Mouse (Mus musculus): ENCODE results near the gene Ift122. TPM values are rescaled to one million over a fixed set of nuclear protein-coding genes. Genes with fewer than 3 reads are reported as not detected.

Gene Ift122
- polyA plus RNA-seq (2015; fragmentation: Nextera tagmentation; extraction: Ambion mirVana), result 35.2 and 36.8 TPM in 2 replicates

DNA sequence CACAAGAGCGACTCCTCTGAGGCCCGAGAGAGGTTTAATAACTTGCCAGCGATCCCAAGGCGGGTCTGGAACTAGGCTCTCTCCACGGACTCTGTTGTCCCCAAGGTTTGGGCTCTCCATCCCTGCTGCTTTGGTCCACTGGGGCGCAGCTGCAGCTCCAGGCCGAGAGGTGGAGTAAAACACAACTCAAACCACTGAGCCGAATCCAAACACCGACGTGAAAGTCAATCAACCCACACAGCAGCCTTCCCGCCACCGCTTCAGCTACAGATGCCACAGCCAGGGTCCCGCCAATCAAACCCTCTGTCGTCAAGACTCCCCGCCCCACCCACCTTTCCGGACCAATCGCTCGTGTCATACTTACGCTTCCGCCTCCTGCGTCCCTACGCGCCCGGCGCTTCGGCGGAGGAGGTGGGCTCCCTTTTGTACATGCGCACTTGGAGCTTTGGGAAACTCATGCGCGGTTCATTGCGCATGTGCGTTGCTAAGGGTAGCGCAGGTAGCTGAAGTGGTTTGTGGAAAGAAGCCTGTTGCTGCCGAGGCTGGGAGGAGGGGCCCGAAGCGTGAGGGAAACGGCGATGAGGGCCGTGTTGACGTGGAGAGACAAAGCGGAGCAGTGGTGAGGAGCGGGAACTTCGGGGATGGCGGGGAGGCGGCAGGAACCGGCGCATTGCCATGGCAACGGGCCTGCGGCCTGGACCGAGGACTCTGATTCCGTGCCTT lies at the start of gene Ift122, which contains the start of gene Mbd4:
Gene Ift122 (plus strand): TSS at position 380 of the 723 bp plus-strand sequence.
Gene Mbd4 (minus strand): TSS at position 281 of the 723 bp plus-strand sequence.
- Histone ChIP-seq H3K4me3 (ENCODE audit: low read depth, low read length) (peak within 1 kb of the TSS; percentile 69), H3K4me2 (ENCODE audit: low read length) (peak within 1 kb of the TSS; percentile 60), H3K9me3 (replicated peaks; ENCODE audit: control insufficient read depth, low read length, poor library complexity, severe bottlenecking) (no peaks in the 10 kb centered on the region), H3K27ac (ENCODE audit: low read length) (peak within 1 kb of the TSS; percentile 88), H3K27me3 (ENCODE audit: control insufficient read depth, insufficient read depth, low read depth, low read length) (no peaks in the 10 kb centered on the region), H3K9ac (ENCODE audit: low read depth, low read length) (peak within 1 kb of the TSS; percentile 66), H3K36me3 (ENCODE audit: control insufficient read depth, insufficient read depth, low read length) (no peaks in the 10 kb centered on the region), H3K4me1 (ENCODE audit: control insufficient read depth, insufficient read depth, low read length) (peaks cover 11% of the 10 kb centered on the region)
- under 1% methylated on average over 51 of the region's 51 CpGs for WGBS
- peak; percentile 99 for ATAC-seq

DNA sequence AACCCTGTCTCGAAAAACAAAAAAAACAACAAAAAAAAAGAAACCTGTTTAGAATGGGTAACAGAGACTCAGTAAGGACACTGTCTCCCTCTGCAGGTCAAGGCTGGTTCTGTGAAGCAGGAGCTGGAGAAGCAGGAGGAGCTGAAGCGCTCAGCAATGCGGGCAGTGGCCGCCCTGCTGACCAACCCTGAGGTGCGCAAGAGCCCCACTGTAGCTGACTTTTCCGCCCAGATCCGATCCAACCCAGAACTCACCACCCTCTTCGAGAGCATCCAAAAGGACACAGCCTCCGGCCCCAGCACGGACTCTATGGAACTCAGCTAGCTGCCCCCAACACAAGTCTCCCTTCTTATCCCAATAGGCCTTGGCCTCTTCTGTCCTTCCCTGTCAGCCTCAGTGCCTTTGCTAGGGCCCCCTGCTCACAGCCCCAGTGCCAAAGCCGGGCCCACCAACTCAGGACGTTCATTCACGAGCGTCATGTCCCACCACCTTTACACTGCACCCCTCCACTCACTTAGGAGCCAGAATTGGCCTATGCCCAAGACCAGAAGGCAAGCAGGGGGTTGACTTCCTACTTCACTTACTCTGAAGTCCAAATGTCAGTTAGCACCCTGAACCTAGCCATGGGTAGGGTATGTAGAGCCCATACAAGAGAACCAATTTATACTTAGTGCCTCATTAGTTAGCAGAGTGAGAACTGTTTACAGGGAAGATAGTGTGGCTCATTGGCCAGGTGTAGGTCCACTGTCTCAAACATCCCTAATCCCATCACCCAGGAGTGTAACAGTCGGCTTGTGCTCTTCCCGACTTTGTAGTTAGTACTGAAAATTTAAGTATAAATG lies 49.5 kb upstream of the Ift122 start:
- Histone ChIP-seq H3K27ac (ENCODE audit: low read length) (no peak overlapping the region), H3K27me3 (ENCODE audit: control insufficient read depth, insufficient read depth, low read depth, low read length) (no peaks in the 10 kb centered on the region), H3K9ac (ENCODE audit: low read depth, low read length) (no peak overlapping the region), H3K4me2 (ENCODE audit: low read length) (no peak overlapping the region), H3K9me3 (replicated peaks; ENCODE audit: control insufficient read depth, low read length, poor library complexity, severe bottlenecking) (no peaks in the 10 kb centered on the region), H3K4me3 (ENCODE audit: low read depth, low read length) (no peak overlapping the region), H3K4me1 (ENCODE audit: control insufficient read depth, insufficient read depth, low read length) (peaks cover 17% of the 10 kb centered on the region), H3K36me3 (ENCODE audit: control insufficient read depth, insufficient read depth, low read length) (peaks cover 30% of the 10 kb centered on the region)
- 0 out of 2 replicates have a peak, but pooled peaks have one; percentile 13 for ATAC-seq
- 47% methylated on average over 16 of the region's 16 CpGs for WGBS

DNA sequence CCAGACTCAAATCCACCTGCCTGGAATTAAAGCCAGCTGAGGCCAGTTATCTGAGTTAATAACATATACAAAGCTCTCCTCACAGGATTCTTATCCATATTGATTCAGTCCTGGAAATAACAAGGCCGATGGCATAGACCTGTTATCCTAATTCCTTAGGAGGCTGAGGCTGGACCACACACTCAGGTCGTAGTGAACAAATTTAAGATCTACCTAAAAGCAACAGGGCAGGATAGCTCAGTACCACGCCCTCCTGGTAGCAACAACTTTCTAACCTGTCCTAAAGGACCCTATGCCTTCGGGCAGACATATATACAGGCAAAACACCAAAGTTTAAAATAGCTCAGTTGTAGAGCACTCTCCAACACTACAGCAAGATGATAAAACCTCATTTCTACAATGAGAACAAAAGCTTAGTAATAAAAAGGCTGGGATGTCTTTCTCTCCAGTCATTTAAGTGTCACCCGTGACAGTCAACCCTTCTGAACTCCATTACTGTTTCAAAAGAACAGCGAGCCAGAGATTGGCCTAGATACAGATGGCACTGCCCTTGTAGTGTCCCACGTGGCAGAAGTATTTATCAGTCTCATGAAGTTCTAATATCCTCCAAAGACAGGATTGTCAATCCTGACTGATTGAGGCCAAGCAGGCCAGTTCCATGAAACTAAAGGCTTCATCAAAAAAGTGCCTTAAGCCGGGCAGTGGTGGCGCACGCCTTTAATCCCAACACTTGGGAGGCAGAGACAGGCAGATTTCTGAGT lies 48.7 kb upstream of the Ift122 start:
- Histone ChIP-seq H3K4me2 (ENCODE audit: low read length) (no peak overlapping the region), H3K27me3 (ENCODE audit: control insufficient read depth, insufficient read depth, low read depth, low read length) (no peaks in the 10 kb centered on the region), H3K4me3 (ENCODE audit: low read depth, low read length) (no peak overlapping the region), H3K36me3 (ENCODE audit: control insufficient read depth, insufficient read depth, low read length) (peaks cover 23% of the 10 kb centered on the region), H3K9me3 (replicated peaks; ENCODE audit: control insufficient read depth, low read length, poor library complexity, severe bottlenecking) (no peaks in the 10 kb centered on the region), H3K9ac (ENCODE audit: low read depth, low read length) (no peak overlapping the region), H3K4me1 (ENCODE audit: control insufficient read depth, insufficient read depth, low read length) (peaks cover 17% of the 10 kb centered on the region), H3K27ac (ENCODE audit: low read length) (no peak overlapping the region)
- 71% methylated on average over 10 of the region's 10 CpGs for WGBS
- ATAC-seq, result no peak

GRCm38 (mm10) chr6:115807464-115808195 lies 45.6 kb upstream of the Ift122 start:
- 4% methylated on average over 15 of the region's 15 CpGs for WGBS
- ATAC-seq, result no peak

GRCm38 (mm10) chr6:115808196-115808487 lies 45.1 kb upstream of the Ift122 start:
- under 1% methylated on average over 22 of the region's 22 CpGs for WGBS
- H3K36me3 ChIP-seq (ENCODE audit: control insufficient read depth, insufficient read depth, low read length), result peaks cover 18% of the 10 kb centered on the region
- peak overlapping the region; percentile 97 for H3K4me3 ChIP-seq (ENCODE audit: low read depth, low read length)
- H3K9ac ChIP-seq (ENCODE audit: low read depth, low read length), result peak overlapping the region; percentile 96
- peaks cover 17% of the 10 kb centered on the region for H3K4me1 ChIP-seq (ENCODE audit: control insufficient read depth, insufficient read depth, low read length)
- peak overlapping the region; percentile 95 for H3K27ac ChIP-seq (ENCODE audit: low read length)
- ATAC-seq, result no peak
- H3K27me3 ChIP-seq (ENCODE audit: control insufficient read depth, insufficient read depth, low read depth, low read length), result no peaks in the 10 kb centered on the region
- H3K9me3 ChIP-seq (replicated peaks; ENCODE audit: control insufficient read depth, low read length, poor library complexity, severe bottlenecking), result no peaks in the 10 kb centered on the region
- H3K4me2 ChIP-seq (ENCODE audit: low read length), result peak overlapping the region; percentile 69

More at GRCm38 (mm10) chr6:115807464-115808195, 45.6 kb upstream of the Ift122 start:
- Histone ChIP-seq H3K36me3 (ENCODE audit: control insufficient read depth, insufficient read depth, low read length) (peaks cover 18% of the 10 kb centered on the region), H3K9ac (ENCODE audit: low read depth, low read length) (peak overlapping the region; percentile 96), H3K27ac (ENCODE audit: low read length) (peak overlapping the region; percentile 95), H3K9me3 (replicated peaks; ENCODE audit: control insufficient read depth, low read length, poor library complexity, severe bottlenecking) (no peaks in the 10 kb centered on the region), H3K4me3 (ENCODE audit: low read depth, low read length) (peak overlapping the region; percentile 97), H3K4me1 (ENCODE audit: control insufficient read depth, insufficient read depth, low read length) (peaks cover 17% of the 10 kb centered on the region), H3K4me2 (ENCODE audit: low read length) (peak overlapping the region; percentile 69), H3K27me3 (ENCODE audit: control insufficient read depth, insufficient read depth, low read depth, low read length) (no peaks in the 10 kb centered on the region)

- peaks cover 17% of the 10 kb centered on the region for H3K4me1 ChIP-seq (ENCODE audit: control insufficient read depth, insufficient read depth, low read length)
- under 1% methylated on average over 47 of the region's 47 CpGs for WGBS
- H3K4me3 ChIP-seq (ENCODE audit: low read depth, low read length), result peak within 1 kb of the TSS; percentile 97
- H3K27me3 ChIP-seq (ENCODE audit: control insufficient read depth, insufficient read depth, low read depth, low read length), result no peaks in the 10 kb centered on the region
- H3K36me3 ChIP-seq (ENCODE audit: control insufficient read depth, insufficient read depth, low read length), result peaks cover 18% of the 10 kb centered on the region
- peak; percentile 90 for ATAC-seq
- peak within 1 kb of the TSS; percentile 69 for H3K4me2 ChIP-seq (ENCODE audit: low read length)
- peak within 1 kb of the TSS; percentile 95 for H3K27ac ChIP-seq (ENCODE audit: low read length)
- H3K9me3 ChIP-seq (replicated peaks; ENCODE audit: control insufficient read depth, low read length, poor library complexity, severe bottlenecking), result no peaks in the 10 kb centered on the region
- H3K9ac ChIP-seq (ENCODE audit: low read depth, low read length), result peak within 1 kb of the TSS; percentile 96
Observed at GRCm38 (mm10) chr6:115808488-115809231, 44.6 kb upstream of the Ift122 start, which contains the start of gene Rpl32. Rpl32 (minus strand) TSS chr6:115808747.

GRCm38 (mm10) chr6:115811606-115812005 lies 41.7 kb upstream of the Ift122 start:
- Histone ChIP-seq H3K4me2 (ENCODE audit: low read length) (no peak overlapping the region), H3K9me3 (replicated peaks; ENCODE audit: control insufficient read depth, low read length, poor library complexity, severe bottlenecking) (no peaks in the 10 kb centered on the region), H3K27me3 (ENCODE audit: control insufficient read depth, insufficient read depth, low read depth, low read length) (no peaks in the 10 kb centered on the region), H3K4me3 (ENCODE audit: low read depth, low read length) (no peak overlapping the region), H3K27ac (ENCODE audit: low read length) (no peak overlapping the region), H3K4me1 (ENCODE audit: control insufficient read depth, insufficient read depth, low read length) (peaks cover 12% of the 10 kb centered on the region), H3K9ac (ENCODE audit: low read depth, low read length) (no peak overlapping the region), H3K36me3 (ENCODE audit: control insufficient read depth, insufficient read depth, low read length) (peaks cover 5% of the 10 kb centered on the region)
- whole genome bisulfite sequencing, result 71% methylated on average over 8 of the region's 8 CpGs
- ATAC-seq, result no peak

- H3K9ac ChIP-seq (ENCODE audit: low read depth, low read length), result no peak overlapping the region
- H3K9me3 ChIP-seq (replicated peaks; ENCODE audit: control insufficient read depth, low read length, poor library complexity, severe bottlenecking), result no peaks in the 10 kb centered on the region
- ATAC-seq, result no peak
- H3K27ac ChIP-seq (ENCODE audit: low read length), result no peak overlapping the region
- no peak overlapping the region for H3K4me3 ChIP-seq (ENCODE audit: low read depth, low read length)
- no peak overlapping the region for H3K4me2 ChIP-seq (ENCODE audit: low read length)
- no peaks in the 10 kb centered on the region for H3K36me3 ChIP-seq (ENCODE audit: control insufficient read depth, insufficient read depth, low read length)
- H3K4me1 ChIP-seq (ENCODE audit: control insufficient read depth, insufficient read depth, low read length), result no peaks in the 10 kb centered on the region
- H3K27me3 ChIP-seq (ENCODE audit: control insufficient read depth, insufficient read depth, low read depth, low read length), result no peaks in the 10 kb centered on the region
- WGBS, result 38% methylated on average over 4 of the region's 4 CpGs
Observed at GRCm38 (mm10) chr6:115814104-115814503, 39.2 kb upstream of the Ift122 start.
